Mouse (Mus musculus) CH12.LX (cell line): Measurements from ENCODE around the gene Rtp2. TPM values are rescaled to one million over a fixed set of nuclear protein-coding genes. Genes with fewer than 3 reads are reported as not detected.
A peak's percentile ranks its signal among the peaks of the same experiment; 100 is the strongest.

Source experiments
- DNase-seq: peaks from one replicate; pipeline ENCODE4 v3.0.0-alpha.2; 2013; ENCODE audit errors: extremely low read depth
- H3K27ac ChIP-seq: 2 replicates; pipeline ENCODE4 v1.5.1; 2012; ENCODE audit warnings: low read depth, mild to moderate bottlenecking, control low read depth, moderate library complexity; ENCODE audit not compliant: insufficient read depth
- H3K27me3 ChIP-seq: replicated peaks from 2 replicates; pipeline ENCODE3; 2012; ENCODE audit warnings: inconsistent platforms
- H3K36me3 ChIP-seq, 2 experiments: replicated peaks in 1 of 2; 2 replicates each; pipeline versions ENCODE3 to v1.6.1; 2012; ENCODE audit warnings: inconsistent platforms in 1 of 2, low read length in 1 of 2, mild to moderate bottlenecking in 1 of 2, mixed read lengths in 1 of 2, moderate library complexity in 1 of 2; ENCODE audit not compliant: control insufficient read depth in 1 of 2, insufficient read depth in 1 of 2
- H3K4me1 ChIP-seq, 2 experiments: 2 replicates each; pipeline ENCODE4 v1.6.1; 2012; ENCODE audit warnings: inconsistent platforms in 1 of 2, moderate library complexity in 1 of 2; ENCODE audit not compliant: insufficient read depth in 2 of 2, control insufficient read depth in 1 of 2
- H3K4me2 ChIP-seq: 2 replicates; pipeline ENCODE4 v1.6.1; 2012; ENCODE audit warnings: low read depth, mild to moderate bottlenecking, control low read depth; ENCODE audit not compliant: poor library complexity, insufficient read depth, severe bottlenecking
- H3K4me3 ChIP-seq, 3 experiments: fragments of 150-350 bp in 1 of 3; sonication (generic) in 1 of 3; replicated peaks in 1 of 3; 2 replicates each; pipeline versions ENCODE3 to v1.5.1; 2011 to 2012; ENCODE audit warnings: low read depth in 2 of 3, low read length in 2 of 3, mild to moderate bottlenecking in 2 of 3, moderate library complexity in 2 of 3, control low read depth in 1 of 3, improper control_type of control experiment in 1 of 3, inconsistent platforms in 1 of 3, mixed read lengths in 1 of 3; ENCODE audit not compliant: poor library complexity in 1 of 3
- H3K79me2 ChIP-seq: replicated peaks from 2 replicates; pipeline ENCODE4 v1.6.1; 2012; ENCODE audit warnings: mild to moderate bottlenecking, moderate library complexity; ENCODE audit not compliant: control insufficient read depth, poor library complexity, insufficient read depth, severe bottlenecking; ENCODE audit errors: extremely low read depth
- H3K9ac ChIP-seq: 2 replicates; pipeline ENCODE4 v1.6.1; 2012; ENCODE audit warnings: low read depth, mild to moderate bottlenecking, control low read depth, moderate library complexity; ENCODE audit not compliant: insufficient read depth
- H3K9me3 ChIP-seq: replicated peaks from 2 replicates; pipeline ENCODE3; 2012; ENCODE audit warnings: low read length, inconsistent platforms, mixed read lengths
- BHLHE40 ChIP-seq: IDR thresholded peaks from 2 replicates; pipeline ENCODE4 v1.6.1; 2011; ENCODE audit warnings: mild to moderate bottlenecking, low read depth, low read length, improper control_type of control experiment
- CHD1 ChIP-seq: IDR thresholded peaks from 2 replicates; pipeline ENCODE4 v1.6.1; 2012; ENCODE audit warnings: low read depth, low read length, improper control_type of control experiment, inconsistent platforms
- ELF1 ChIP-seq: IDR thresholded peaks from 2 replicates; pipeline ENCODE4 v1.6.1; 2014; ENCODE audit warnings: low read depth, mild to moderate bottlenecking, inconsistent platforms, low read length, improper control_type of control experiment
- ETS1 ChIP-seq: conservative IDR thresholded peaks from 2 replicates; pipeline ENCODE4 v1.6.1; 2012; ENCODE audit warnings: low read depth, mild to moderate bottlenecking, inconsistent platforms, low read length, improper control_type of control experiment, moderate library complexity
- GABPA ChIP-seq: IDR thresholded peaks from 2 replicates; pipeline ENCODE4 v1.6.1; 2012; ENCODE audit warnings: low read depth, low read length, improper control_type of control experiment, inconsistent platforms; ENCODE audit not compliant: insufficient replicate concordance
- JUN ChIP-seq: IDR thresholded peaks from 2 replicates; pipeline ENCODE4 v1.6.1; 2011; ENCODE audit warnings: low read depth, mild to moderate bottlenecking, low read length, improper control_type of control experiment, moderate library complexity; ENCODE audit not compliant: insufficient read depth
- KAT2A ChIP-seq: IDR thresholded peaks from 2 replicates; pipeline ENCODE4 v1.6.1; 2012; ENCODE audit warnings: low read length, improper control_type of control experiment, inconsistent platforms; ENCODE audit not compliant: insufficient replicate concordance
- MAX ChIP-seq: IDR thresholded peaks from 2 replicates; pipeline ENCODE4 v1.6.1; 2011; ENCODE audit warnings: low read length, improper control_type of control experiment
- MAZ ChIP-seq: IDR thresholded peaks from 2 replicates; pipeline ENCODE4 v1.6.1; 2012; ENCODE audit warnings: low read depth, mild to moderate bottlenecking, inconsistent platforms, low read length, improper control_type of control experiment, moderate library complexity
- MXI1 ChIP-seq: IDR thresholded peaks from 2 replicates; pipeline ENCODE4 v1.6.1; 2011; ENCODE audit warnings: mild to moderate bottlenecking, low read depth, low read length, improper control_type of control experiment
- MYC ChIP-seq: IDR thresholded peaks from 2 replicates; pipeline ENCODE4 v1.6.1; 2011; ENCODE audit warnings: low read depth, mild to moderate bottlenecking, improper control_type of control experiment, low read length
- NRF1 ChIP-seq: IDR thresholded peaks from 2 replicates; pipeline ENCODE4 v1.6.1; 2014; ENCODE audit warnings: low read depth, mild to moderate bottlenecking, inconsistent platforms, low read length, improper control_type of control experiment, moderate library complexity
- PAX5 ChIP-seq: IDR thresholded peaks from 2 replicates; pipeline ENCODE4 v1.6.1; 2012; ENCODE audit warnings: low read length, inconsistent platforms, mixed read lengths
- POLR2A ChIP-seq: IDR thresholded peaks from 2 replicates; pipeline ENCODE4 v1.6.1; 2011; ENCODE audit warnings: low read depth, mild to moderate bottlenecking, improper control_type of control experiment, low read length
- POLR2AphosphoS2 ChIP-seq: IDR thresholded peaks from 2 replicates; pipeline ENCODE4 v1.6.1; 2011; ENCODE audit warnings: low read depth, low read length, improper control_type of control experiment
- RAD21 ChIP-seq: IDR thresholded peaks from 2 replicates; pipeline ENCODE4 v1.6.1; 2011; ENCODE audit warnings: low read depth, mild to moderate bottlenecking, low read length, improper control_type of control experiment, moderate library complexity
- USF2 ChIP-seq: conservative IDR thresholded peaks from 2 replicates; pipeline ENCODE4 v1.6.1; 2011; ENCODE audit warnings: low read depth, low read length, improper control_type of control experiment
- ZKSCAN1 ChIP-seq: IDR thresholded peaks from 2 replicates; pipeline ENCODE4 v1.6.1; 2012; ENCODE audit warnings: low read depth, inconsistent platforms, low read length, improper control_type of control experiment, borderline replicate concordance
- dilution Hi-C: fragments of 300-500 bp; cut with MboI; formaldehyde crosslinking; loops from 2 replicates; pipeline ENCODE4 v1.14.3; 2020; ENCODE audit warnings: low sequenced_read_pairs; ENCODE audit not compliant: extremely low pct_unique_long_range_greater_than_20kb, extremely low pct_ligation_motif_present
- in situ Hi-C: fragments of 300-500 bp; cut with MboI; formaldehyde crosslinking; loops from 3 replicates; pipeline ENCODE4 v1.14.3; 2019; ENCODE audit warnings: low sequenced_read_pairs, low pct_ligation_motif_present, low pct_unique_long_range_greater_than_20kb, mixed read lengths
- polyA plus RNA-seq: library from polyadenylated mRNA; unstranded; fragments of >175 nt; gene quantifications from 2 replicates; pipeline ENCODE4 v1.2.1, GENCODE M21; 2012; ENCODE audit warnings: low read depth; ENCODE audit not compliant: insufficient read length
- total RNA-seq, 2 experiments: library from RNA; depleted of rRNA; stranded (reverse); fragments of 300-350 nt in 1 of 2; fragments of >200 nt in 1 of 2; gene quantifications; 2 replicates each; pipeline ENCODE4 v1.2.3; 2012 to 2014

Gene Rtp2
- total and polyA plus RNA-seq, 3 experiments = not detected

GRCm38 (mm10) chr16:23901411-23901810 lies 30.8 kb downstream of the Rtp2 start:
- H3K9ac ChIP-seq = no peak overlapping the region
- H3K27me3 ChIP-seq = peaks cover 10% of the 10 kb centered on the region
- no peaks in the 10 kb centered on the region for H3K79me2 ChIP-seq
- peaks cover 7 to 20% of the 10 kb centered on the region in 2 experiments; a peak in 3 of 4 replicates for H3K4me1 ChIP-seq
- TF ChIP-seq ELF1 = peak; percentile 41; the same call in 1 of the 2 replicates
- TF ChIP-seq MYC = no peak
- TF ChIP-seq, all 38 proteins: peak for 1
- no peak for DNase-seq
- Histone ChIP-seq H3K36me3 (no peaks in the 10 kb centered on the region), H3K27ac (no peak overlapping the region), H3K4me2 (no peak overlapping the region), H3K4me3 (no peak overlapping the region), H3K9me3 (no peaks in the 10 kb centered on the region)
- dilution Hi-C loops = no loop called here
- in situ Hi-C loops = no loop called here

- no peaks in the 10 kb centered on the region for H3K9me3 ChIP-seq
- no peak overlapping the region for H3K4me2 ChIP-seq
- no peak overlapping the region for H3K4me3 ChIP-seq
- no peaks in the 10 kb centered on the region for H3K36me3 ChIP-seq
- no peak for DNase-seq
- H3K27me3 ChIP-seq = peaks cover 10% of the 10 kb centered on the region
- no peak overlapping the region for H3K27ac ChIP-seq
- H3K9ac ChIP-seq = no peak overlapping the region
- no peak for TF ChIP-seq MAX
- no peak for TF ChIP-seq MAZ
- TF ChIP-seq GABPA = no peak
- TF ChIP-seq RAD21 = no peak
- TF ChIP-seq USF2 = no peak
- no peak for TF ChIP-seq BHLHE40
- TF ChIP-seq POLR2AphosphoS2 = no peak
- TF ChIP-seq POLR2A = no peak
- TF ChIP-seq NRF1 = no peak
- TF ChIP-seq ZKSCAN1 = no peak
- no peak for TF ChIP-seq MXI1
- TF ChIP-seq JUN = no peak
- TF ChIP-seq CHD1 = no peak
- TF ChIP-seq ETS1 = no peak
- no peak for TF ChIP-seq PAX5
- TF ChIP-seq KAT2A = no peak
- no peaks in the 10 kb centered on the region for H3K79me2 ChIP-seq
- peaks cover 7 to 20% of the 10 kb centered on the region in 2 experiments; a peak in 3 of 4 replicates for H3K4me1 ChIP-seq
- dilution Hi-C loops (no loop called here), in situ Hi-C loops (no loop called here)
Measured at GRCm38 (mm10) chr16:23900061-23900460, 32.1 kb downstream of the Rtp2 start.
